Mouse (Mus musculus): ENCODE data around the gene Cpne7.
"Not testable (repeated sequence)": the region's sequence is repeated elsewhere in the genome, so short reads cannot be mapped to it uniquely, and the experiment has no call there.

GRCm38 (mm10) chr8:123102855-123103254 lies 14.3 kb upstream of the Cpne7 start:
- not testable (repeated sequence) for TF ChIP-seq CTCF (IDR thresholded peaks at IDR 0.05; ENCODE audit: borderline replicate concordance, control insufficient read depth, extremely low read depth, insufficient read depth, low read length, poor library complexity); POLR2A (IDR thresholded peaks at IDR 0.05; ENCODE audit: control insufficient read depth, extremely low read depth, insufficient read depth, low read length, poor library complexity)

Data from thymus, adult 2 months (tissue).